Mouse (Mus musculus): ENCODE results near the gene Acp7.

The Acp7 gene

DNA sequence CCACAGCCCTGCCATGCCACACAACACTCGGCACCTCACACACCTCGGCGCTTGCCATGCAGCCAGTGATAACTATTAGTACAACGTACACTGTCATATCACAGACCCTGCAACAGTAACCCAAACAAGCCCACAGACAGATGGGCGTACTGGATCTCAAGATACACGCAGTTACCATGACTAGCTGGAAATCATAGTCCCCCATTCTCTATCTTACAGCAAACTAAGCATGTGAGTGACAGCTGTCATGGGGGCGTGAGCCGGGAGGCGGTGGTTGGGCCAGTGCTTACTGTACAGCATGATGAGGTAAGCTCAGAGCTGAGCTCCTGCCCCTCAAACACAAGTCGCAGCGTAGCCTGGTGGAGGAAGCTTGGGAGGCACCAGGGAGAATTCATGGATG is 55.5 kb downstream of the Acp7 start:
- no peak for DNase-seq

DNA sequence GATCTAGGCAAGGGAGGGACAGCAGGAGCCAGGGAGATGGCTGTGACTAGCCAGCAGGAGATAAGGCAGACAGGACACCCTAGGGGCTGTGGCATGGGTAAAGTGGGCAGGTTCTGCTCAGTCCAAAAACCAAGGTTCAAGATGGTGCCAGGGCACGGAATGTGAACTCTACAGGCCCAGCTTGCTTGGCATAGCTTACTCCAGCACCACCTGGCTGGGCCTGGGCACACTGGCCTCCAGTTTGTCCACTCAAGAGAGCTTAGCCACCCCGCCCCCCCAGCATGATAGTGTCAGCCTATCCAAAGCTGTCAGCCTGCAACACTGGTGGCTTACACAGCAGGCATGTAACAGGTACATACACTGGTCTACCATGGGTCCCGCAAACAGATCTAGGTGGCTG is 57.9 kb downstream of the Acp7 start:
- no peak for DNase-seq

DNA sequence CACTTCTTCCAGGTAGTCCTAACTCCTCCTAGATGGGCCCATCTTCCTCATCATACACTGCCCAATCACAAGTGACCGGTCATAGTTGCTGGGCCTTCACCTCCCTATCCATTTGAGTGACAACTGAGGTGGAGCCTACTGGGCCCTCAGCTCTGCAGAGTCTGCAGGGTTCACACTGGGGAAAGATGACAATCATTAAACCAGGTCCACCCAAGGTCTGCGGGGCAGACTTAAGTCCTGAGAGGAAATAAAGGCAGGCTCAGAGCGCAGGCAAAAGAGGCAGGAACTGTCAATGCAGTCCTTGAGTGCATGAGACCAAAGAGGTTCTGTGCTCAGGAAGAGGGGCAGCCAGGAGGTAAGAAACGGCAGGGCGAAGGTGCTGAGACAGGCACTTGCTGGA is 58.4 kb downstream of the Acp7 start:
- DNase-seq: no peak

DNA sequence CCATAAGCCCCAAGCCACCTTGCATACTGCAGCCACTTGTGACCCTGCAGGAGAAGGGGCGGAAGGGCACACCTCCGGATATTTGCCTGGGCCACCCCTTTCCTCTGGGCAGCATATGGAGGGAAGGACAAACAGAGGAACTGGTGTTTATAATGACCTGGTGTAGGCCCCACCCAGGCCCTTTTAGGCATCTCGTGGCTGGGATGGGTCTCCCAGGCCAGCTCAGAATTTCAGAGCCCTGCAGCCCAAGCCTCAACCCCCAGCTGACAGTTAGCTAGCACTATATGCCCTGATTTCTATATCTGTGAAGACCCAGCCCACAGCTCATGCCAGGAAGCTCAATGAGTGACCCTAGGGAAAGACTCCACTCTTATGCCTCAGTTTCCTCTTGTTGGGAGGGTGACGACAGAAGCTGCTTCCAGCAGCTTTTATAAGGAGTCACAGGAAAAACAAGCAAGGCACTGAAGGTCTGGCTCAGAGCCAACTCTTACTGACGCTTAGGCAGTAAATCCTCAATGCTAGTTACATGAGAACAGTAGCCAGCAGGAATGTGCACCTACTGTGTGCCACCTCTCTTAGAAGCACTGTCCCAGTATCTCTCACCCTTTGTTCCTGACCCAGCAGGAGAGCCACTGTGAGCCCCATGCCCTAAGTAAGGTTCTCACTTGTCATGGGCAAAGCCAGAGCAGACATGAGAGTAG is 60.0 kb downstream of the Acp7 start:
- no peak for DNase-seq

DNA sequence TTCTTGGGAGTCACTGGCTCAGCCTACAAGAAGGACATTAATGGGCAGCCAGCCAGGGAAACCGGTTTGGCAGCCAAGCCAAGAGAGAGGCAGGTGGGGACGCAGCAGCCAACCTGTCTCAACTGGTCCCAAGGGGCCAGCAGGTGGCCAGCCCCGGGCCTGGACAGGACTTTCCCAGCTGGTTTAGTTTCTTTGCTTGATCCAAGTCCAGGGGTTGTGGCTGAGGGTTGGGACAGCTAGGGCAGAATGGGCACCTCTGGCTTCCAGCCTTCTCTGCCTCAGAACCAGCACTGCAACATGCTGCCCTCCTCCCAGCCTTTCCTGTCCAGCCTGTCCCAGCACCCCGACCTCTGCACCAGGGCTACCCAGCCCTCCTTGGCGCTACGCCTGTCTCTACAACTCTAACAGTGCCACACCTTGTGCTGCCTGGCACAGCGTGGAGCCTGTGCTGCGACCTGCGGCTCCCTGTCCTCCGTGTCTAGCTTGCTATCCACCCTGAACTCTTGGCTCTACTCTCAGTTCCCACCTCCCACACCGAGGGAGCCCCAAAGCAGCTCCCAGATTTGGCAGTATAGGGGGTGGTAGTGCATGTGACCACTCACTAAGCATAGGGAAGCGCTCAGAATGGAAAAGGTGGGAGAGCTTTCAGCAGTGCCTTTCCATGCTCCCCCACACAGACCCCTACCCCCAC is 60.7 kb downstream of the Acp7 start:
- DNase-seq: no peak

DNA sequence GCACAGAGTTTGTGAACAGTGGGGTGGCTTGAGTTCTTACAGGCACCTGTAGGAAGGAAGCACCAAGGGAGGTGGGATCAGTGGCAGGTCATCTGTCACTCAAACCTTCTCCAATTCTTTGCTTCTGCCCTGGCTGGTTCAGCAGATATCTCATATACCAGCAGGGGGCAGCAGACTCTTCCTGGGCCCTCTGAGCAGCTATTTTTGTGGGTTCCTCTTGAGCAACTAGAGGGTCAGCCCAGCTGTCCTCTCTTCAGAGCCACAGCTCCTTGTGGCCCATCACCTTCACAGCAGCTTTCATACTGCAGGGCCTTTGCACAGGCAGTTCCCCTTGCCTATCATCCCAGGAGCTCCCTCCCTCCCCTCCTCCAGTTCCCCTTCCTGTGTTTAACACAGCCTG is 62.9 kb downstream of the Acp7 start:
- DNase-seq: peak; percentile 57

DNA sequence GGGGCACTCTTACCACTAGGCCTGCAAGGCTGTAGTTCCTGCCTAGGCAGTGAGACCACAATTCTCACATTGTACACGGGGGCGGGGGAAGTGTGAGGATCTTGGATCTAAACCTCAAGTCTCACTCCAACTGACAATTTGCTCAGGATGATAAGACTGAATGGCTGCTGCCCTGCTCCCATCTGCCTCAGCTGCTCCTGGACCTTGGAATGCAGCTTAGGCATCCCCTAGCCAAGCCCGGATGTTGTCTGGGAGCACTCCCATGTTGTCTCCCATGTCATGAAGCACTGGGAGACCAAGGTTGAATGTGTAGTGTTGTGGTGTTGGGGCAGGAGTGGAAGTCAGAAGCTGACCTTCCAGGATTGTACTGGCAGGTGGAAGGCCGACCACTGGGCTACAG is 63.6 kb downstream of the Acp7 start:
- DNase-seq: no peak

DNA sequence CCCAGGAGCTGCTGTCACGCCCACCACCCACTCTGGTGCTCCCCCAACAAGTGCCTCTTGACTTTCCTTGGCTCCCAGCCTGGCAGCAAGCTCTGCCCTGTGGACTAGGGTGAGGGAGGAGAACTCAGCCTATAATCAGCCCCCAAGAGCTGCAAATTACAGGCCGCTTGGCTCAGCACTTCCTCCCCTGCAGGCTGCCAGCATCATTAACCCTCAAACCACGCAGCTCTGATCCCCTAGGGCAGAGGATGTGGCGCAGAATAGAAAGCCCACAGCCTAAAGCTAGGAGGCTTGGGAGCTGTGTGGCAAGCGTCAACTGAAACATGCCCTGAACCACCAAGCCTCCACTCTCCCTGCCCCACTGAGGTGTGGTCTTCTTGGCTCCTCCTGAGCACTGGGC is 65.7 kb downstream of the Acp7 start:
- no peak for DNase-seq

DNA sequence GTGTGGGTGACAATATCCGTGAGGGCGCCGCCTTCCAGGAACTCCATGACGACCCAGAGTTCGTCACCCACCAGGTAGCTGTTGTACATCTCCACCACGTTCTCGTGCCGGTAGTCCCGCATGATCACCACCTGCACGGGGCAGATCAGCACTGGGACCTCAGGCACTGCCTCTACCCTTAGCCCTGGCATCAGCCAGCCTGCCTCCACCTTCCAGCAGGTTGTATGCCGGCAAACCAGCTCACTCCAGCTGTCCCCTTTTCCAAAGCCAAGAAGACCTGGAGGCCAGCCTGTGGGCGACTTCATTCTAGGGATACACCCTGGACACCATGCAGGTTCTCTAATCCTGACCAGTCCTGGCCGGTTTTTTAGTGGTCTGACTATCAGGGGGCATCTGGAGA is 68.2 kb downstream of the Acp7 start:
- DNase-seq: no peak

DNA sequence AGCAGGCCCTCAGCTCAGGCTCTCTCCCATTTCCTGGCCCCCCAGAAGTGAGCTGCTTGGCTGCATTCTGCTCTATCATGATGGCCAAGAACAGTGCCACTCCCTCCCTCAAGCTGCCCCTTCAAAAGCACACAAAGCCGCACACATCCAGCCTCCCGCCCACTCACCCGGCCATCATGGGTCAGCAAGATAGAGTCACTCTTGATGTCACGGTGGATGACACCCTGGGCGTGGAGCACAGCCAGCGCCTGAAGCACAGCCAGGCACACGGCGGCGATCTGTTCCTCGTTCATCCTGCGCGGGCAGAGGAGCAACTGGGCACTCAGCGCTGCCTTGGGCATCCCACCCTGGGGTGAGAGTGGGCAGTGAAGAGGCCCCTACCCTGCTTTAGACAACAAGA is 68.8 kb downstream of the Acp7 start:
- no peak for DNase-seq

DNA sequence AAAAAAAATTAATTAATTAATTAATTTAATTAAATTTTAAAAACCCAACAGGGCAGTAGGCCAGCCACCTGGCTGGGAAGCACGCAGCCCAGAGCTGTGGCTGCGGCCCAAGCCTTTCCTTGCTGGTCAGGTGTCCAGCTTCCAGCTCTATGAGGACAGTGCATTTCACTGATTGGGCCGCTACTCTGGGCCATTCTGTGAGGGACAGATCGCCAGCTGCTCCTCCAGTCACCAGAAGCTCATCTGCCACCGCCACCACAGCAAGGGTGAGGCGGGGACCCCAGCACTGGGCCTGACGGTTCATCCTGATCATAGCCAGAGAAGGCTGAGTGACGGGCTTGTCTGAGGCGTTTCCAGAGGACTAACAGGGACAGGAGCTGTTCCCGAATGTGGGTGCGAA is 69.2 kb downstream of the Acp7 start:
- no peak for DNase-seq

DNA sequence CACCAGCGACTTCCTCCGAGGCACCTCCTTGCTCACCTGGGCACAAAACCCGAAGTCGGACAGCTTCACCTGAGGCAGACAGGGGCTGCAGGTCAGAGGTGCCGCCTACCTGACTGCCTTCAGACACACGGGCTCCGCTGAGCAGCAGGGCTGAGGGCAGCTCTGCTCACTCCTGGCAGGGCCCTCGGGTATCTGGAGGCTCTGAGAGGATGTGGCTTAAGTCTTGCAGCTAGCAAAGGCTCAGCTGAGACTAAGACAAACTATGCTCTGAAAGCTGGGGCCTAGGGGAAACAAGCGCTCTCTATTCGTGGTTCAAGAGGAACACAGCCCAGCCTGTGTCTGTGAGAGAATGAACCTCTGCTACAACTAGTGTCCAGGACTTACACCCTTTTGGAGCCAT is 70.3 kb downstream of the Acp7 start:
- DNase-seq: no peak

DNA sequence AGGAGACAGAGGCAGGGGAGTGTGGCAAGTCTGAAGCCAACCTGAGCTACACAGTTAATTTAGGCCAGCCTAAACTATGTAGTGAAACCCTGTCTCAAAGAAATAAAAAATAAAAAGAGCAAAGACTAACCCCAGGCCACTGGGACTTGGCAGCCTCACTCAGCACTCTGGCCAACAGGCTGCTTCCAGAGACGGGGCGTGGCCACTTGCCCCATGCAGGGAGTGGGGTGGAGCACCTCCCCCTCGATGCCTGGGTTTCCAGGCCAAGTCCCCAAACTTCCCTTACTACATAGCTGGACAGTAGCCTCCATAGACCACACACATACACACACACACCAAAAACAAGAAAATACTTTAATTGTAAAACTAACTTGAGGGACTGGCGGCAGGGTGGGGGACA is 72.6 kb downstream of the Acp7 start:
- no peak for DNase-seq

DNA sequence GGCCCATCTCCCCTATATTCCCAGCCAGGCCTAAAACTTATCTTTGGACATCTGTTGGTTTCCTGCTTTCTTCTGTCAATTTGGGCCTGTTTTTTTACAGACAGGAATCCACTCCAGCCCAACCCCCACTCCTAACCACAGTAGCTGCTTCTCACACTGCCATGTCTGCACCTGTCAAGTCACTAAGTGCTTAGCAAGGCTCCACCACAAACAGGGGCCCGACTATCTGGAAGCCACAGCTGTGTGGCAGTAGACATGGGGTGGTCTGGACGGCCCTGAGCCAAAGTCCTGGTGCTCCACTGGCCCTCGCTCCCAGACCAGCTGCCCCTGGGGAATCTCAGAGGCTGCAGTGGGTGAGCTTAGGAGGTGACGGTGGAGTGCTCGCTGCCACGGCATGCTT is 73.4 kb downstream of the Acp7 start:
- no peak for DNase-seq

Data from right cerebral cortex, postnatal 4 days (tissue).